Mouse (Mus musculus) lung, embryonic 16.5 days (tissue): ENCODE results near the gene Prpf6. TPM values are rescaled to one million over a fixed set of nuclear protein-coding genes. Genes with fewer than 3 reads are reported as not detected.

Source experiments
- ATAC-seq: fragments of 200-750 bp; cut with Nextera tagmentation; 2 replicates; pipeline ENCODE4 v1.8.0; 2017; ENCODE audit warnings: low read depth, mild to moderate bottlenecking, moderate library complexity
- H3K27ac ChIP-seq: fragments of 300-500 bp; sonication (generic); 2 replicates; pipeline ENCODE4 v1.5.1; 2014; ENCODE audit warnings: mild to moderate bottlenecking, control low read depth, low read length
- H3K27me3 ChIP-seq: fragments of 300-500 bp; sonication (generic); 2 replicates; pipeline ENCODE4 v1.6.1; 2014; ENCODE audit warnings: low read depth, low read length, mixed read lengths; ENCODE audit not compliant: control insufficient read depth, insufficient read depth
- H3K36me3 ChIP-seq: fragments of 300-500 bp; sonication (generic); 2 replicates; pipeline ENCODE4 v1.6.1; 2014; ENCODE audit warnings: low read length; ENCODE audit not compliant: control insufficient read depth, insufficient read depth
- H3K4me1 ChIP-seq: fragments of 300-500 bp; sonication (generic); replicated peaks from 2 replicates; pipeline ENCODE4 v1.6.1; 2014; ENCODE audit warnings: low read length, mixed read lengths; ENCODE audit not compliant: control insufficient read depth, insufficient read depth
- H3K4me2 ChIP-seq: fragments of 300-500 bp; sonication (generic); 2 replicates; pipeline ENCODE4 v1.6.1; 2014; ENCODE audit warnings: low read depth, low read length, control low read depth
- H3K4me3 ChIP-seq: fragments of 300-500 bp; sonication (generic); 2 replicates; pipeline ENCODE4 v1.5.1; 2014; ENCODE audit warnings: mild to moderate bottlenecking, low read length, control low read depth
- H3K9ac ChIP-seq: fragments of 300-500 bp; sonication (generic); 2 replicates; pipeline ENCODE4 v1.6.1; 2014; ENCODE audit warnings: low read length, control low read depth
- H3K9me3 ChIP-seq: fragments of 300-500 bp; sonication (generic); 2 replicates; pipeline ENCODE4 v1.6.1; 2016; ENCODE audit warnings: low read length; ENCODE audit not compliant: control insufficient read depth
- WGBS: fragments of 180-500 bp; shearing (Covaris S2); extraction: QIAGEN DNeasy Blood & Tissue Kit; methylation state at CpG from one replicate; pipeline ENCODE4 v1.1.7; 2014; 5-methylcytosine and 5-hydroxymethylcytosine counted together
- polyA plus RNA-seq: library from polyadenylated mRNA; unstranded; fragments of >200 nt; fragmentation: Nextera tagmentation; extraction: Ambion mirVana; gene quantifications from 2 replicates; pipeline ENCODE4 v1.2.1, GENCODE M21; 2015

The Prpf6 gene
- polyA plus RNA-seq, 1 experiment from 2014 or later = 59.3 TPM

GRCm38 (mm10) chr2:181600226-181600758 is 8.6 kb downstream of the Prpf6 start:
- H3K36me3 ChIP-seq = no peaks in the 10 kb centered on the region
- peak overlapping the region; percentile 65 for H3K4me2 ChIP-seq
- WGBS = 65% methylated on average over 6 of the region's 6 CpGs
- H3K27me3 ChIP-seq = peaks cover 5% of the 10 kb centered on the region; the same call in 1 of the 2 replicates
- H3K9me3 ChIP-seq = no peaks in the 10 kb centered on the region
- H3K4me1 ChIP-seq = peaks cover 24% of the 10 kb centered on the region
- H3K27ac ChIP-seq = peak overlapping the region; percentile 81
- peak overlapping the region; percentile 94 for H3K9ac ChIP-seq
- H3K4me3 ChIP-seq = peak overlapping the region; percentile 98
- no peak for ATAC-seq

DNA sequence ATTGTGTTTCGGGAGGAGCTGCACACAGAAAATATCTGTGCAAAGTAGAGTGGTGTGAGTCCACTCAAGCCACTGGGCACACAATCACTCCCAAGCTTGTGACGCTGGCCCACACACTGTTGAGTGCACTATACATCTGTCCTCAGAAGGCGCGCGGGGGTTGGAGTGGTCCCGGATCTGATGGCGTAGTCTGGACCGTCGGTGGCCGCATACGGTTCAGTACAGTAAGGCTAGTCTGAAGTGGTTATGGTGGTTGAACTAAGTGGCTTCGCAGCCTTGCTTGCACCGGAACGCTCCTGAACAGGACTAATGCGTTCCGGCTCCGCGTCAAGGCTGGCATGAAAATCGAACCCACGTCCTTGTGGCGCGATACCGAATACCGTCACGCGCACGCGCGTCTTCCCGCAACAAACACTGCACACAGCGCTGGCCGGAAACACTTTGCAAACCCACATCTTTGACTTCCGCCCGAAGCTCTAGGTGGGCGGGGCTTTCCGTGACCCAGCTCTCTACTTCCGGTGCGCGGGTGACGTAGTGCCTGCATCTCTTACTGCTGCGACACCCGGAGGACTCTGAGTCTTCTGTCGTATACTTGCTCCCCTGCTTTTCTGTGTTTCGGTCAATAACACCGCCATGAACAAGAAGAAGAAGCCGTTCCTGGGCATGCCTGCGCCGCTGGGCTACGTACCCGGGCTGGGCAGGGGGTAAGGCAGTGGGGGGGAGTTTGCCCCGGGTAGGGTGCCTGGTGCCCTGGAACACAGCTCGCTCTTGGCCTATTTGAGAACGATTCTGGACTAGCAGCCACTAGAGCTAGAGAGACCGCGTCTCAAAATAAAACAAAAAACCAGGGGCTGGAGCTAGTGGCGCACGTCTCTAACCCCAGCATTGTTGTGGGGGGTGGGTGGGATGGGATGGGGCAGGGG is 9.4 kb downstream of the Prpf6 start:
- Histone ChIP-seq H3K4me1 (peaks cover 24% of the 10 kb centered on the region), H3K27me3 (peaks cover 5% of the 10 kb centered on the region; the same call in 1 of the 2 replicates), H3K9me3 (no peaks in the 10 kb centered on the region), H3K4me3 (peak overlapping the region; percentile 98), H3K9ac (peak overlapping the region; percentile 94), H3K4me2 (peak overlapping the region; percentile 65), H3K36me3 (no peaks in the 10 kb centered on the region), H3K27ac (peak overlapping the region; percentile 81)
- ATAC-seq = peak; percentile 94
- WGBS = 2% methylated on average over 57 of the region's 57 CpGs

DNA sequence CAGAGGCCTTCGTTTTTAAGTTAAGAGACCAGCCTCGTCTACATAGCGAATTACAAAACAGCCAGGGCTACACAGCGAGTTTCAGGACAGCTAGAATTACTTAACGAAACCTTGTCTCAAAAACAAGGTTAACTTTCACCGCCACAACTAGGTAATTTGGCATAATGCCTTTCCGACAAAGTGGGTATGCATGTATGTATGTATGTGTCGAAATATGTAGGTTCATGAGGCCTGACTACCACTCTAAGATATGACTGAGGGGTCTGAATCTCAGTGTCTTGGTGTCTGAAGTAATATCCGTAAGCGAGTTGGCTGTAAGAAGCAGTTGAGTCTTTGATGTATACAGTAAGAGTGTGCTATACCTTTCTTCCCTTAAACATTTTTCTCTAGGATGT is 10.1 kb downstream of the Prpf6 start:
- Histone ChIP-seq H3K36me3 (no peaks in the 10 kb centered on the region), H3K27ac (no peak overlapping the region; the same call in 1 of the 2 replicates), H3K9me3 (no peaks in the 10 kb centered on the region), H3K4me2 (peak overlapping the region; percentile 65), H3K4me1 (peaks cover 24% of the 10 kb centered on the region), H3K4me3 (peak overlapping the region; percentile 98), H3K27me3 (peaks cover 5% of the 10 kb centered on the region; the same call in 1 of the 2 replicates), H3K9ac (peak overlapping the region; percentile 94)
- 21% methylated on average over 10 of the region's 10 CpGs for WGBS
- no peak for ATAC-seq

DNA sequence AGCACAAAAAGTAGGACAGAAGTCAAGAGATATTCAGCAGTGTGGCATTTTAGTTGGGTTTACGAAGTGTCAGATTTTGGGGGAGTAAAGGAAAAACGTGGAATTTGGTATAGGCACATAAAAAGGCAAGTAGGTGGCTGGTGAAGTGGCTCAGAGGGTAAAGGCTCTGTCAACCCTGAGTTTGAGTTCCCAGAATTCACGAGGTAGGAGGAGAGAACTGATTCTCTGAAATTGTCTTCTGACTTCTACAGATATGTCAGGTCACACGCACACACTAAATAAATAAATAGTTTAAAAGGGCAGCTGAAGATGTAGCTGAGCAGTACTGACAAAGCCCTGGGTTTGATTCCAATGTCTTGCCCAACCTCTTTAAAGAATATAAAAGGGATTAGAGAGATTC is 10.7 kb downstream of the Prpf6 start:
- peak overlapping the region; percentile 65; the same call in 1 of the 2 replicates for H3K4me2 ChIP-seq
- peaks cover 5% of the 10 kb centered on the region; the same call in 1 of the 2 replicates for H3K27me3 ChIP-seq
- WGBS = 57% methylated on average over 4 of the region's 4 CpGs
- peaks cover 24% of the 10 kb centered on the region for H3K4me1 ChIP-seq
- peak overlapping the region; percentile 98 for H3K4me3 ChIP-seq
- H3K9me3 ChIP-seq = no peaks in the 10 kb centered on the region
- H3K27ac ChIP-seq = no peak overlapping the region
- no peak for ATAC-seq
- H3K9ac ChIP-seq = no peak overlapping the region
- H3K36me3 ChIP-seq = no peaks in the 10 kb centered on the region

- no peaks in the 10 kb centered on the region for H3K4me1 ChIP-seq
- H3K27me3 ChIP-seq = no peaks in the 10 kb centered on the region
- H3K27ac ChIP-seq = no peak overlapping the region
- no peak overlapping the region for H3K9ac ChIP-seq
- no peak overlapping the region for H3K4me3 ChIP-seq
- WGBS = 87% methylated on average over 5 of the region's 5 CpGs
- H3K36me3 ChIP-seq = peaks cover 22% of the 10 kb centered on the region
- no peak overlapping the region for H3K4me2 ChIP-seq
- no peaks in the 10 kb centered on the region for H3K9me3 ChIP-seq
- no peak for ATAC-seq
These were observed 27.3 kb downstream of the Prpf6 start for GRCm38 (mm10) chr2:181618761-181619495.

- no peaks in the 10 kb centered on the region for H3K27me3 ChIP-seq
- no peaks in the 10 kb centered on the region for H3K4me1 ChIP-seq
- H3K4me3 ChIP-seq = no peak overlapping the region
- peaks cover 24% of the 10 kb centered on the region for H3K36me3 ChIP-seq
- H3K4me2 ChIP-seq = no peak overlapping the region
- H3K9me3 ChIP-seq = no peaks in the 10 kb centered on the region
- H3K27ac ChIP-seq = no peak overlapping the region
- ATAC-seq = no peak
- H3K9ac ChIP-seq = no peak overlapping the region
These were observed 31.7 kb downstream of the Prpf6 start for GRCm38 (mm10) chr2:181623401-181623800.

- H3K4me2 ChIP-seq = no peak overlapping the region
- H3K27ac ChIP-seq = no peak overlapping the region
- H3K9ac ChIP-seq = no peak overlapping the region
- no peak overlapping the region for H3K4me3 ChIP-seq
- H3K36me3 ChIP-seq = peaks cover 13% of the 10 kb centered on the region; the same call in 1 of the 2 replicates
- H3K9me3 ChIP-seq = no peaks in the 10 kb centered on the region
- no peak for ATAC-seq
- H3K27me3 ChIP-seq = no peaks in the 10 kb centered on the region
- no peaks in the 10 kb centered on the region for H3K4me1 ChIP-seq
These were observed 36.8 kb downstream of the Prpf6 start for GRCm38 (mm10) chr2:181628471-181628870.

DNA sequence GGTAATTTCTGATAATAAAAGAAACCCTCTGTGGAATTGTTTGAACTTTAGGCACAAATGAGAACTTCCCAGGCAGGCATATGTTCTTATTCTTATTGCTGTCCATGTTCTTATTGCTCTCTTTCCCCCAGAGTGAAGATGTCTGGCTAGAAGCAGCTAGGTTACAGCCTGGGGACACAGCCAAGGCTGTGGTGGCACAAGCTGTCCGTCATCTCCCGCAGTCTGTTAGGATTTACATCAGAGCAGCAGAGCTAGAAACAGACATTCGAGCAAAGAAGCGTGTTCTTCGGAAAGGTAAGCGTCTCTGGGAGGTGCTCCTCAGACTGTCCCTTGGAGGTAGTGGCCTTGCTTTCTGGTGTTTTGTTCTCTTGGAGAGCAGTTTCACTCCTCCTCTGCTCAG is 41.0 kb downstream of the Prpf6 start:
- Histone ChIP-seq H3K4me3 (no peak overlapping the region), H3K36me3 (peaks cover 32% of the 10 kb centered on the region)

GRCm38 (mm10) chr2:181635865-181636264 is 44.2 kb downstream of the Prpf6 start:
- Histone ChIP-seq H3K36me3 (peaks cover 43% of the 10 kb centered on the region), H3K9me3 (no peaks in the 10 kb centered on the region), H3K4me1 (no peaks in the 10 kb centered on the region), H3K27me3 (no peaks in the 10 kb centered on the region), H3K27ac (no peak overlapping the region), H3K9ac (no peak overlapping the region), H3K4me3 (no peak overlapping the region), H3K4me2 (no peak overlapping the region)
- ATAC-seq = no peak
- WGBS = 91% methylated on average over 3 of the region's 3 CpGs

More for the DNA sequence above, 41.0 kb downstream of the Prpf6 start:
- no peaks in the 10 kb centered on the region for H3K27me3 ChIP-seq
- no peak overlapping the region for H3K9ac ChIP-seq
- H3K4me2 ChIP-seq = no peak overlapping the region
- no peaks in the 10 kb centered on the region for H3K4me1 ChIP-seq
- ATAC-seq = no peak
- WGBS = 90% methylated on average over 6 of the region's 6 CpGs
- no peak overlapping the region for H3K27ac ChIP-seq
- H3K9me3 ChIP-seq = no peaks in the 10 kb centered on the region
